Mouse (Mus musculus): ENCODE data around the gene Tmem200b. TPM values are rescaled to one million over a fixed set of nuclear protein-coding genes. Genes with fewer than 3 reads are reported as not detected.
A peak's percentile ranks its signal among the peaks of the same experiment; 100 is the strongest.

The Tmem200b gene
- 1 to 10 TPM; 8.8 to 9.7 TPM for total RNA-seq (2021)
- long read RNA-seq, experiment 1, partial matches to known transcripts, result 0 of 13 reads
- long read RNA-seq, experiment 1, other reads (novel, unspliced or antisense), result 9 of 13 reads
- long read RNA-seq, experiment 2, partial matches to known transcripts, result 0 of 7 reads
- long read RNA-seq, experiment 2, other reads (novel, unspliced or antisense), result 7 of 7 reads

GRCm38 (mm10) chr4:131921461-131922346 is at the start of gene Tmem200b:
Gene Tmem200b (plus strand): TSS chr4:131921771.
- peak; percentile 32 to 52 for DNase-seq

DNA sequence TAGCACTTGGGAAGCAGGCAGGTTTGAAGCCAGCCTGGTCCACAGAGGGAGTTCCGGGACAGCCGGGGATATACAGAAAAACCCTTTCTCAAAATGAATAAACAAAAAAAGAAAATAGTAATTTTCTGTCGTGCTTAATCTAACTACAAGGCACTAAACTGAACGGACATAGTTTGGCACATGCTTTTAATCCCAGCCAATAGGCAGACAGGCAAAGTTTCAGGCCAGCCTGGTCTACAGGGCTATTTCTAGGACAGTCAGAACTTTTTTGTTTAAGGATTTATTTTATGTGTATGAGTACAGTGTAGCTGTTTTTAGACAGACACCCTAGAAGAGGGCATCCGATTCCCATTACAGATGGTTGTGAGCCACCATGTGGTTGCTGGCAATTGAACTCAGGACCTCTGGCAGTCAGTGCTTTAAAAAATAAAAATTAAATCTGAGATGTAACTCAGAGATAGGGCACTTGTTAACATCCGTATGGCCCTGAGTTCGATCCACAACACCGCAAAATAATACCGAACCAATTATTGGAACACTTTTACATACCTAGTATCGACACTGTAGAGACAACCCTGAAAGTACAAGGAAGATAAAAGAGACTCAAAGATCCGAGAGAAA is 48.8 kb upstream of the Tmem200b start:
- no peak for DNase-seq

DNA sequence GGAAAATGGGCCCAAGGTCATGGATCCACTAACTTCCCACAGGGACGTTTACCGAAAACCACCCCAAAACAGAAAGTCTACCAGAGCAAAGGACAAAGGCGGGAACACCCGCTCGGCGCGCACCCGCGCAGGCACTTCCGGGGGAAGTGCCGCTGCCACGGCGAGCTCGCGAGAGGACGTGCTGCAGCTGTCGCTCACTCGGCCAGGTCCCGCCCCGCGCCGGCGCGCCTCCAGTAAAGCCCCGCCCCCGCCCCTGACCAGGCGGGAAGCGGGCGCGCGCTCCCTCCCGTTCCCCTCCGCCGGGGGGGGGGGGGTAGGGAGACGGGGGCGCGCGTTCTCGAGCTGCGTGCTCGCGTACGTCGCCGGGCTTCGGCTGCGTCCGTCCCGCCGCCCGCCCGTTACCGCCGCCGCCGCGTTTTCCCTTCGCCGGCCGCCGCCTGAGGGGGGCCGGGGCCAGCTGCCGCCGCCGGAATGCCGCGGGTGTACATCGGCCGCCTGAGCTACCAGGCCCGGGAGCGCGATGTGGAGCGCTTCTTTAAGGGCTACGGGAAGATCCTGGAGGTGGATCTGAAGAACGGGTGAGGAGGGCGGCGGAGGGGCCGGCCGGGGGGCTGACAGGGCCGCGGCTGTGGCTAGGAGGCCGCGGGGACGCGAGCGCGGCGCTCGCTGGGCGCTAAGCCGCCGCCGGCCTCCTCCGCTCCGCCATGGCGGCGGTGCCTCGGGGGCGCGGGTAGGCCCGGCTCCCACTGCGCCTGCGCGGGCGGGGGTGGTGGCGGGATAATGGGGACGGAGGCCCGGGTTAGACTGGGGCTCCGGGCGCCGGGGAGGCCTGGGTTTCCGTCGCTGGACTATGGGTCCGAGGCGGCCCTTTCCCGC is 48.0 kb upstream of the Tmem200b start, which contains the start of gene Srsf4:
Srsf4 (plus strand) TSS at position 325 of the 876 bp plus-strand sequence.
- DNase-seq, result peak; percentile 94 to 97

DNA sequence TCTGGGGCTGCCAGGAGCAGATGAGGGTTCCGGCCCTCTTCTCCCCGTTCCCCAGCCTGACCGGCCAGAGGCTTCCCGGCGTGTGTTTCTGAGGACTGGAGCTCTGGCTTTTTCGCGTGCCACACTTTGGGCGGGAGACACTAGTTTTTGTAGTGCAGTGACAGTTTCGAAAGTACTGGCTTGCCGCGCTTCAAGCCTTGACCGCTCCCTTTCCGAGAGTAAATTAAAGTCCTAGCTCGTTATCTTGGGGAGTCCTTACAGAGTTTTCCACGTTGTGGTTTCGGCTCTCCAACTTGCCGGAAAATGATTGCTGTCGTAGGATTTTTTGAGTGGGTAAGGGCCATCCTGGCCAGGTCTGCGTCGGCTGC is 47.4 kb upstream of the Tmem200b start:
- no peak for DNase-seq

DNA sequence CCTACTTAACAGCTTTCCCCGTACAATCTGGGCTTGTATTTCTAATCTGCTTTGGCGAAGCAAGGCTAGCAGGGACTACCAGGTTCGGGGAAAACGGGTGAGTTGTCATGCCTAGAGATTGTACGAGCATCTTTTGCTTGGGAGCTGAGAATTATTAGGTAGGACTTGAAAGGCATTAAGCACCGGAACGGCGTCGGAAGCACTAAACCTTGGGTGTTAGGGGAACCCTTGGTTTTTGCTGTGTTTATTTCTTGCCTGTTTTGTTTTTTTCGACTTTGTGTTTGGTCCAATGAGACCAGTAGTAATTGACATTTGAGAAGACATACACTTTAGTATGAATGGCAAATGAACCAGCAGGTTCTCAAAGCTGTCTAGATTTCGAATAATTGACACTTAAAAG is 47.0 kb upstream of the Tmem200b start:
- no peak for DNase-seq

- DNase-seq, result no peak
Observed at GRCm38 (mm10) chr4:131875242-131875641, 46.3 kb upstream of the Tmem200b start.

GRCm38 (mm10) chr4:131876836-131877235 is 44.7 kb upstream of the Tmem200b start:
- DNase-seq, result no peak

DNA sequence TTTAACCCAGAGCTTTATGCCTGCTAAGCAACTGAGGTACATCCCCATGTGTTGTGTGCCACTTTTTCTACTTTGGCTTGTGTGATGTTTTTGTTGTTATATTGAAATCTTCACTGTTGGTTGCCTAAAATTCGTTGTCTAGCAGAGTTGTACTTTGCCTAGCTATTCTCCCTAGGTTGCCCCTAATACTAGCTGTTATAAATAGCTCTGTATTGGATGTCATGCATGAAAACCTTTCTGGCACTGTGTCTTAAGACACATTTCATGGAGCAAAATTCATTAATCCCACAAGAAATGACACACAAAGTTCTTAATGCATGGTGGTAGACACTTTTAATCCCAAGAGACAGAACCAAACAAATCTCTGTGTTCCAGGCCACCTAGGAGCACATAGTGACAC is 41.9 kb upstream of the Tmem200b start:
- no peak for DNase-seq

GRCm38 (mm10) chr4:131881306-131881705 is 40.3 kb upstream of the Tmem200b start:
- no peak for DNase-seq

GRCm38 (mm10) chr4:131883571-131883970 is 38.0 kb upstream of the Tmem200b start:
- DNase-seq, result peak; percentile 28 to 47

DNA sequence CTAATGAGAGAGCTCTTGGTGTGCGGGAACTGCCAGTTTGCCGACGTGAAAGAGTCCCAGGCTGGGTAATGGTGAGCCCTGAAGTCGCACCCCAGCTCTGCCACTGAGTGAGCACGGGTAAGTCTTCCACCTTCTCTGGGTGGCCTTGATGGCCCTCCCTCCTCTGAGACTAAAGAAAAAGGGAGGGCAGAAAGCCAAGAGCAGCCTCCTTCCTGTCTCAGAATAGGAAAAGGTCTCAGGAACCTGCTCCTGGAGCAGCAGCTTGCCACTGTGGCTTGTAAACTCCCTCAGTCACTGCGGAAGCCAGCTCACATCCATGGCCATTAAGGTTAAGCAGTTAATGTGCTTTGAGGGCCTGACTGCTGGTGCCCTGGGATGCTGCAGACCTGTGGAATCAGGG is 36.2 kb upstream of the Tmem200b start:
- peak; percentile 38 to 53 for DNase-seq

- no peak for DNase-seq
Observed at GRCm38 (mm10) chr4:131888564-131888963, 33.0 kb upstream of the Tmem200b start.

DNA sequence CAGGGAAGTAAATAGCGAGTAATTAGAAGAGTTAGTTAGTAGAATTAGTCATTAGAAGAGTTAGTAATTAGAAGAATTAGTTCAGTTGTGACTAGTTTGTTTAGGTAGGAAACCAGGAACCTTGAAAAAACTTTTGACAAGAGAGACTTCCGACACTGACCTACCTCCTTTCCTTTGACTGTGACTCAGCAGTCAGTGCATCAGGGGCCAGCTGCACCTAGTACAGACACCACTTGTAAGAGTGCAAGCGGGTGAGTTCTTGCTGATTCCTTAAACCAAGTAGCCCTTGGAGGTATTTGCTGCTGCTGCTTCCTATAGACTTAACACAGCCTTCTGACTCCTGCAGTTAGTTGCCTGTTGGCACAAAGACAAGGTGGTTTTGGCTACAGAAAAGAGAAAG is 30.9 kb upstream of the Tmem200b start:
- DNase-seq, result no peak

DNA sequence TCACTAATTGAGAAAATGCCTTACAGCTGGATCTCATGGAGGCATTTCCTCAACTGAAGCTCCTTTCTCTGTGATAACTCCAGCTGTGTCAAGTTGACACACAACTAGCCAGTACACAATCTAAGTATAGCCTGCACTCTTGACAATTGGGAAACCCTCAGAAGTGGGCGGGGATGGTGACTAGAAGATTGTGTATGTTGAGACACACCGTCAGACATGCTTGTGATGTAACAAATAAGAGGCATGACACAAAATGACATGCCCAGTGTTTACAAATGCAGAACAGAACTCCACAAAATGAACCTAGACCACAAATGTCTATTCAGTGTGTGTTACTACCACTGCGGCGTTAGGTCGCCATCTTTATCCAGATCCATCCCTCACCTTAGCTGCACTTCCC is 24.5 kb upstream of the Tmem200b start:
- DNase-seq, result no peak

GRCm38 (mm10) chr4:131897787-131898186 is 23.8 kb upstream of the Tmem200b start:
- no peak for DNase-seq

DNA sequence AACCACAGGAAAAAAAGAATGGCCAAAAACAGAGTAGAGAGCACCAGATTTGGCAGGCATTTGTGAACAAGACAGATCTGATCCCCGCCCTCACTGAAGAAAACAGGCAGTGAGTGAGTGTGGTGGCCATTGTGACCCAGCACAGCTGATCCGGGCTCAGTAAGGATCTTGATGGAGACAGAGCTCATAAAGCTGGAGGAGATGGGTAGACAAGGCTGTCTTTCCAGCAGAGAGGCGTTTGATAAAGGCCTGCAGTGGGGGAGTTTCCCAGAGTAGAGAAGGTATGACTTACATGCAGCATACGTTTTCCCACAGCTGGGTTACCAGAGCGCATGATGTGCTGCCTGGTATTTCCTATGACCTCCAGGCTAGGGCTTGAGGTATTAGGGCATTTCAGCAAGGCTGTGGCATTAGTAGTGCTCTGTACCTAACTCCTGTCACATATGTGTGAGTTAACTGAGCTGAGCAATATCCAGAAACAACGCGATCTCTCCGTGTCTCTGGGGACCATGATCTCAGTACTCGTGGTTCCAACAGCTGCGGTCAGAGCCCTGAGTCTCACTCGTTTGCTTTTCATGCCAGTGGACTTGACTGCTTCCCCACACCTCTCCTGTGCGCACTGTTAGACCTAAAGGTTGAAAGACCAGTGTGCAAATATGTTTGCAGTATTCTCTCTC is 22.9 kb upstream of the Tmem200b start:
- no peak for DNase-seq

DNA sequence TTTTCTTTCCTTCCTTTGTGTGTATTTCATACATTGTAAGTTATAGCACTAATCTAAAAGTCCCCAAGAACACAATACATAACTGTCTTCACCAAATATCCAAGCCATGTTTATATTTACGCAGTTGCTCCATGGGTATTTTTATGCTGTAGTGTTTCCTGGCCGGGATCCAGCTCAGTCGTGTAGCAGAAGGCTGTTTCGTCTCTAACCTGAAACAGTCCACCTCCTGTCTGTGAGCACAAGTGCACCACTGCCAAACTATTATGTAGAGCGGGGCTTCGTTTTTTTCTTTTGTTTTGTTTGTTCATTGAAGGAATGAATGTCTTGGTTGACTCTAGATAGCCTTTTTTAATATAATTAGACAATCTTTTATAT is 22.4 kb upstream of the Tmem200b start:
- no peak for DNase-seq

DNA sequence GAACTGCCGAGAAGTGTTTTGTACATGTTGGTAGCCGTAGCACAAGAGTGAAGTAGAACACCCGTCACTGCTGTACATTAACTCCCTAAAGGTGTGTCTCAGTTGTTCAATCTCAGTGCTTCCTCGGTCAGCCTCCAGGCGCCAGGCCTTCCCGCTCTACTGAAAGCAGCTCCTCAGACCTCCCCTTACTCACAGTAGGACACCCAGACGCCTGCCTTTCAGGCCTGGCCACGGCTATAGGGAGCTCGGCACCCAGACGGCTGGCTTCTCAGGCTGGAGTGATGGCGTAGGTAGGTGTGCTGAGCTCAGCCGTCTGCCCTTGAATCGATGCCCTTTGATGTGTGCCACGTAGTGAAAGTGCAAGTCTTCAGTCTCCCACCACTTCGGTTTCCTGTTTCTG is 20.5 kb upstream of the Tmem200b start:
- no peak for DNase-seq

- DNase-seq, result peak; percentile 43 to 62
Observed at GRCm38 (mm10) chr4:131904478-131904877, 17.1 kb upstream of the Tmem200b start.

DNA sequence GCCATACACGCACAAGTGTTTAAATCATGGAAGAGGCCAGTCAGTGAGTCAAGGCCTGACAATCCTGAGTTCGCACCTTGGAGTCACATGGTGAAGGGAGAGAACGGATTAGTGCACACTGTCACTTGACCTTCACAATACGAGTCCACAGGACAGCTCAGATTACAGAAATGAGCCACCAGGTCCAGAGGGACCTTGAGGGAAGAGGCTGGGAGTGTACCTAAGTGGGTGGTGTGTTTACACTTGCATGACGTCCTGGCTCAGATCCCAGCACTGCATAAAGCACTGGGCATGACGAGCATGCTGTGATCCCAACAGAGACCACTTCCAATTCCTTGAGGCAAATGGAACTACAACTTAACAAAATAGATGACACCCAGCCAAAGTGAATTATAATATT is 15.1 kb upstream of the Tmem200b start:
- no peak for DNase-seq

DNA sequence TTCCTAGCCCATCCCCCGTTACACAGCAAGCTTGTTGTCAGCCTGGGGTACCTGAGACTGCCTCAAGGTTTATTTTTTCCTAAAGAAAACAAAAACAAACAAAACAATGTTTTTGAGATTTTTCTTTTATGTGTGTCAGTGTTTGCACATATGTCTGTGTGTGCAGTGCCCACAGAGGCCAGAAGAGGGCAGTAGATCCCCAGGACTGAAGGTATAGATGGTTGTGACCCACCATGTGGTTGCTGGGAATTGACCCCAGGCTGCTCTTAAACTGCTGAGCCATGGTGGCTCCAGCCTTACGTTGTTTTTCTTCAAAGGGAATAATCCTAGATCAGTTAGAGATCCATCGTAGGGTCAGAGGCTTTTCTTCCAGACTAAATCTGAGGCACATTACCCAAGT is 13.7 kb upstream of the Tmem200b start:
- no peak for DNase-seq
